Mouse (Mus musculus) E14TG2a.4 (cell line): Measurements from ENCODE around the gene Ccdc186.

Source experiments
- CTCF ChIP-seq: conservative IDR thresholded peaks from 2 replicates; pipeline ENCODE4 v1.5.1; 2014; ENCODE audit warnings: low read length
- NANOG ChIP-seq: IDR thresholded peaks from 2 replicates; pipeline ENCODE4 v1.6.1; 2014; ENCODE audit warnings: borderline replicate concordance, low read length, mixed read lengths
- POU5F1 ChIP-seq: IDR thresholded peaks from 2 replicates; pipeline ENCODE4 v1.6.1; 2014; ENCODE audit warnings: low read length, borderline replicate concordance

GRCm38 (mm10) chr19:56762686-56763085 lies 59.3 kb downstream of the Ccdc186 start:
- TF ChIP-seq CTCF, result no peak
- TF ChIP-seq POU5F1, result no peak
- no peak for TF ChIP-seq NANOG
